Mouse (Mus musculus): ENCODE measurements around the gene Asb10.

DNA sequence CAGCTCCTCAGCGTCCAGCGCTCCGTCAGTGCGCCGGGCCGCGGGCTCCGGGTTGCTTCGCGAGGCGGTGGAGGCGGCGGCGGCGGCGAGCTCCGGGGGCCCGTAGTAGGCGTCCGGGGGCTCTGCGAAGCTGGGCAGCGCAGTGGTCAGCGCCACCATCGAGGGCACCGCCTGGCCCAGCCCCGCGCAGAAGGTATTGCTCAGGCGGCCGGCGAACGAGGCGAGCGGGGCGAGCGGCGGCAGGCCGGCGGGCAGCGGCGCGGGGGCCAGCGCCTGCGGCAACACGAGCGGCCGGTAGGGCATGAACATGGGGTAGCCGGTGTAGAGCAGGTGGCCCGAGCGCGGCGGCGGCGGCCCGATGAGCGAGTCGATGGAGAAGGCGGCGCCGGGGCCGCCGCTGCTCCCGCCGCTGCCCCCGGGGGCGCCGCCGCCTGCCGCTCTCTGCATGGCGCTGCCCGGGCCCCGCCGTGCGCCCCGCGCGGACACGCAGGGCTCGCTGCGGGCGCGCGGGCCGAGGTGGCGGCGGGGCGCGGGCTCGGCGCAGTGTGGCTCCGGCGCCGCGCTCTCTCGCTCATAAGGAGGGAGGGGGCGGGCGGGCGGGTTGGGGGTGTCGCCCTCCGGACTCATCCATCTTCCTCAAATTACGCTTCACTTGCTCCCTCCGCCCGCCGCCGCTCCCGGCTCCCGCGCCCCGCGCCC lies 14.4 kb downstream of the Asb10 start:
- no peak for TF ChIP-seq ZNF384 (IDR thresholded peaks at IDR 0.05; ENCODE audit: low read depth, low read length)
- no peak for TF ChIP-seq ZC3H11A (IDR thresholded peaks at IDR 0.05; ENCODE audit: borderline replicate concordance, low read depth, low read length)
- TF ChIP-seq HCFC1 (IDR thresholded peaks at IDR 0.05; ENCODE audit: borderline replicate concordance, insufficient read depth, low read length): no peak
- TF ChIP-seq MAFK (IDR thresholded peaks at IDR 0.05; ENCODE audit: insufficient read depth, low read depth, low read length): no peak
- no peak for TF ChIP-seq CHD2 (IDR thresholded peaks at IDR 0.05; ENCODE audit: low read depth, low read length)
